Mouse (Mus musculus) CH12F3 (cell line): ENCODE data around the gene Mroh7.

Experiments used
- in situ Hi-C: fragments of 300-500 bp; cut with MboI; formaldehyde crosslinking; loops from 2 replicates; pipeline ENCODE4 v1.14.3; 2020; ENCODE audit warnings: low sequenced_read_pairs

The Mroh7 gene

GRCm38 (mm10) chr4:106634086-106634479 lies 96.6 kb downstream of the Mroh7 start:
- in situ Hi-C loops = no loop called here

- in situ Hi-C loops = no loop called here
Measured at GRCm38 (mm10) chr4:106633281-106634085, 97.2 kb downstream of the Mroh7 start.

- in situ Hi-C loops = no loop called here
Measured at GRCm38 (mm10) chr4:106632313-106632712, 98.4 kb downstream of the Mroh7 start.
